Mouse (Mus musculus) forebrain, embryonic 16.5 days (tissue): Measurements from ENCODE around the gene Med23. TPM values are rescaled to one million over a fixed set of nuclear protein-coding genes. Genes with fewer than 3 reads are reported as not detected.

Experiments used
- ATAC-seq: fragments of 200-750 bp; cut with Nextera tagmentation; 2 replicates; pipeline ENCODE4 v1.8.0; 2017; ENCODE audit warnings: mild to moderate bottlenecking, moderate library complexity
- H3K27ac ChIP-seq: fragments of 300-500 bp; sonication (generic); 2 replicates; pipeline ENCODE4 v1.5.1; 2014; ENCODE audit warnings: low read length, control low read depth
- H3K27me3 ChIP-seq: fragments of 300-500 bp; sonication (generic); replicated peaks from 2 replicates; pipeline ENCODE4 v1.6.1; 2014; ENCODE audit warnings: low read length; ENCODE audit not compliant: control insufficient read depth, insufficient read depth
- H3K36me3 ChIP-seq: fragments of 300-500 bp; sonication (generic); 2 replicates; pipeline ENCODE4 v1.6.1; 2014; ENCODE audit not compliant: control insufficient read depth, insufficient read depth
- H3K4me1 ChIP-seq: fragments of 300-500 bp; sonication (generic); replicated peaks from 2 replicates; pipeline ENCODE4 v1.6.1; 2014; ENCODE audit warnings: low read length; ENCODE audit not compliant: control insufficient read depth, insufficient read depth
- H3K4me2 ChIP-seq: fragments of 300-500 bp; sonication (generic); 2 replicates; pipeline ENCODE4 v1.6.1; 2014; ENCODE audit warnings: mild to moderate bottlenecking, low read length, control low read depth
- H3K4me3 ChIP-seq: fragments of 300-500 bp; sonication (generic); replicated peaks from 2 replicates; pipeline ENCODE4 v1.5.1; 2014; ENCODE audit warnings: mild to moderate bottlenecking, low read length, control low read depth
- H3K9ac ChIP-seq: fragments of 300-500 bp; sonication (generic); replicated peaks from 2 replicates; pipeline ENCODE4 v1.6.1; 2014; ENCODE audit warnings: low read depth, low read length, control low read depth
- H3K9me3 ChIP-seq: fragments of 300-500 bp; sonication (generic); 2 replicates; pipeline ENCODE4 v1.6.1; 2016; ENCODE audit warnings: low read length; ENCODE audit not compliant: control insufficient read depth
- WGBS: fragments of 180-500 bp; shearing (Covaris S2); extraction: QIAGEN DNeasy Blood & Tissue Kit; methylation state at CpG from one replicate; pipeline ENCODE4 v1.1.7; 2014; 5-methylcytosine and 5-hydroxymethylcytosine counted together
- polyA plus RNA-seq: library from polyadenylated mRNA; unstranded; fragments of >200 nt; fragmentation: Nextera tagmentation; extraction: Ambion mirVana; gene quantifications from 2 replicates; pipeline ENCODE4 v1.2.1, GENCODE M21; 2015

Med23 gene
- polyA plus RNA-seq, 1 experiment from 2014 or later = 35.4 TPM

GRCm38 (mm10) chr10:24950223-24950622, 80.4 kb downstream of the Med23 start:
- 84% methylated on average over 4 of the region's 4 CpGs for WGBS

GRCm38 (mm10) chr10:24951575-24951974, 81.8 kb downstream of the Med23 start:
- Histone ChIP-seq H3K27ac (no peak overlapping the region), H3K4me2 (no peak overlapping the region), H3K4me3 (no peak overlapping the region), H3K9ac (no peak overlapping the region), H3K36me3 (no peaks in the 10 kb centered on the region), H3K27me3 (no peaks in the 10 kb centered on the region), H3K9me3 (no peaks in the 10 kb centered on the region), H3K4me1 (no peaks in the 10 kb centered on the region)
- no peak for ATAC-seq
- WGBS = 95% methylated on average over 8 of the region's 8 CpGs

More at GRCm38 (mm10) chr10:24950223-24950622, 80.4 kb downstream of the Med23 start:
- Histone ChIP-seq H3K27me3 (no peaks in the 10 kb centered on the region), H3K4me1 (no peaks in the 10 kb centered on the region), H3K4me3 (no peak overlapping the region), H3K36me3 (no peaks in the 10 kb centered on the region), H3K4me2 (no peak overlapping the region), H3K9ac (no peak overlapping the region), H3K9me3 (no peaks in the 10 kb centered on the region), H3K27ac (no peak overlapping the region)
- ATAC-seq = no peak

GRCm38 (mm10) chr10:24952549-24952948, 82.8 kb downstream of the Med23 start:
- no peak for ATAC-seq
- no peaks in the 10 kb centered on the region for H3K36me3 ChIP-seq
- no peak overlapping the region for H3K4me2 ChIP-seq
- no peak overlapping the region for H3K27ac ChIP-seq
- H3K27me3 ChIP-seq = no peaks in the 10 kb centered on the region
- WGBS = 72% methylated on average over 7 of the region's 7 CpGs
- no peaks in the 10 kb centered on the region for H3K4me1 ChIP-seq
- H3K9ac ChIP-seq = no peak overlapping the region
- no peaks in the 10 kb centered on the region for H3K9me3 ChIP-seq
- no peak overlapping the region for H3K4me3 ChIP-seq

- H3K27me3 ChIP-seq = no peaks in the 10 kb centered on the region
- ATAC-seq = no peak
- H3K4me1 ChIP-seq = peaks cover 3% of the 10 kb centered on the region; the same call in 1 of the 2 replicates
- H3K36me3 ChIP-seq = no peaks in the 10 kb centered on the region
- H3K27ac ChIP-seq = no peak overlapping the region
- no peaks in the 10 kb centered on the region for H3K9me3 ChIP-seq
- WGBS = 89% methylated on average over 6 of the region's 6 CpGs
- H3K9ac ChIP-seq = no peak overlapping the region
- H3K4me2 ChIP-seq = no peak overlapping the region
- H3K4me3 ChIP-seq = no peak overlapping the region
These were observed 84.1 kb downstream of the Med23 start for GRCm38 (mm10) chr10:24953876-24954275.

GRCm38 (mm10) chr10:24958280-24959042, 88.7 kb downstream of the Med23 start:
- H3K36me3 ChIP-seq = no peaks in the 10 kb centered on the region
- no peak for ATAC-seq
- H3K27ac ChIP-seq = no peak overlapping the region
- no peak overlapping the region for H3K9ac ChIP-seq
- WGBS = 78% methylated on average over 15 of the region's 15 CpGs
- no peak overlapping the region for H3K4me2 ChIP-seq
- H3K4me1 ChIP-seq = peaks cover 10% of the 10 kb centered on the region
- no peaks in the 10 kb centered on the region for H3K9me3 ChIP-seq
- H3K4me3 ChIP-seq = no peak overlapping the region
- H3K27me3 ChIP-seq = no peaks in the 10 kb centered on the region

GRCm38 (mm10) chr10:24959043-24959916, 89.5 kb downstream of the Med23 start:
- Histone ChIP-seq H3K4me3 (no peak overlapping the region), H3K9ac (no peak overlapping the region), H3K27ac (no peak overlapping the region), H3K4me1 (peaks cover 10% of the 10 kb centered on the region), H3K4me2 (no peak overlapping the region), H3K9me3 (no peaks in the 10 kb centered on the region), H3K36me3 (no peaks in the 10 kb centered on the region), H3K27me3 (no peaks in the 10 kb centered on the region)
- no peak for ATAC-seq
- WGBS = 34% methylated on average over 15 of the region's 15 CpGs

GRCm38 (mm10) chr10:24961112-24961511, 91.3 kb downstream of the Med23 start:
- H3K4me2 ChIP-seq = no peak overlapping the region
- no peak overlapping the region for H3K27ac ChIP-seq
- H3K4me3 ChIP-seq = no peak overlapping the region
- H3K27me3 ChIP-seq = no peaks in the 10 kb centered on the region
- ATAC-seq = peak; percentile 62
- no peaks in the 10 kb centered on the region for H3K9me3 ChIP-seq
- no peak overlapping the region for H3K9ac ChIP-seq
- peaks cover 10% of the 10 kb centered on the region for H3K4me1 ChIP-seq
- WGBS = 41% methylated on average over 2 of the region's 2 CpGs
- H3K36me3 ChIP-seq = no peaks in the 10 kb centered on the region

- H3K27me3 ChIP-seq = no peaks in the 10 kb centered on the region
- H3K36me3 ChIP-seq = no peaks in the 10 kb centered on the region
- no peaks in the 10 kb centered on the region for H3K9me3 ChIP-seq
- 22% methylated on average over 2 of the region's 2 CpGs for WGBS
- H3K9ac ChIP-seq = no peak overlapping the region
- H3K4me2 ChIP-seq = no peak overlapping the region
- no peak overlapping the region for H3K4me3 ChIP-seq
- ATAC-seq = no peak
- H3K4me1 ChIP-seq = peaks cover 10% of the 10 kb centered on the region
- H3K27ac ChIP-seq = no peak overlapping the region
These were observed 92.1 kb downstream of the Med23 start for GRCm38 (mm10) chr10:24961889-24962288.
